Mouse (Mus musculus) forebrain, embryonic 16.5 days (tissue): ENCODE data around the gene Ank3. TPM values are rescaled to one million over a fixed set of nuclear protein-coding genes. Genes with fewer than 3 reads are reported as not detected.

Experiments
- ATAC-seq: fragments of 200-750 bp; cut with Nextera tagmentation; 2 replicates; pipeline ENCODE4 v1.8.0; 2017; ENCODE audit warnings: mild to moderate bottlenecking, moderate library complexity
- H3K27ac ChIP-seq: fragments of 300-500 bp; sonication (generic); 2 replicates; pipeline ENCODE4 v1.5.1; 2014; ENCODE audit warnings: low read length, control low read depth
- H3K27me3 ChIP-seq: fragments of 300-500 bp; sonication (generic); replicated peaks from 2 replicates; pipeline ENCODE4 v1.6.1; 2014; ENCODE audit warnings: low read length; ENCODE audit not compliant: control insufficient read depth, insufficient read depth
- H3K36me3 ChIP-seq: fragments of 300-500 bp; sonication (generic); 2 replicates; pipeline ENCODE4 v1.6.1; 2014; ENCODE audit not compliant: control insufficient read depth, insufficient read depth
- H3K4me1 ChIP-seq: fragments of 300-500 bp; sonication (generic); replicated peaks from 2 replicates; pipeline ENCODE4 v1.6.1; 2014; ENCODE audit warnings: low read length; ENCODE audit not compliant: control insufficient read depth, insufficient read depth
- H3K4me2 ChIP-seq: fragments of 300-500 bp; sonication (generic); 2 replicates; pipeline ENCODE4 v1.6.1; 2014; ENCODE audit warnings: mild to moderate bottlenecking, low read length, control low read depth
- H3K4me3 ChIP-seq: fragments of 300-500 bp; sonication (generic); replicated peaks from 2 replicates; pipeline ENCODE4 v1.5.1; 2014; ENCODE audit warnings: mild to moderate bottlenecking, low read length, control low read depth
- H3K9ac ChIP-seq: fragments of 300-500 bp; sonication (generic); replicated peaks from 2 replicates; pipeline ENCODE4 v1.6.1; 2014; ENCODE audit warnings: low read depth, low read length, control low read depth
- H3K9me3 ChIP-seq: fragments of 300-500 bp; sonication (generic); 2 replicates; pipeline ENCODE4 v1.6.1; 2016; ENCODE audit warnings: low read length; ENCODE audit not compliant: control insufficient read depth
- WGBS: fragments of 180-500 bp; shearing (Covaris S2); extraction: QIAGEN DNeasy Blood & Tissue Kit; methylation state at CpG from one replicate; pipeline ENCODE4 v1.1.7; 2014; 5-methylcytosine and 5-hydroxymethylcytosine counted together
- polyA plus RNA-seq: library from polyadenylated mRNA; unstranded; fragments of >200 nt; fragmentation: Nextera tagmentation; extraction: Ambion mirVana; gene quantifications from 2 replicates; pipeline ENCODE4 v1.2.1, GENCODE M21; 2015

Gene Ank3
- polyA plus RNA-seq, 1 experiment from 2014 or later, result 102 TPM

- Histone ChIP-seq H3K27me3 (no peaks in the 10 kb centered on the region), H3K9me3 (peaks cover 3% of the 10 kb centered on the region; the same call in 1 of the 2 replicates), H3K27ac (no peak overlapping the region), H3K9ac (no peak overlapping the region), H3K36me3 (no peaks in the 10 kb centered on the region), H3K4me1 (peaks cover 6% of the 10 kb centered on the region), H3K4me2 (no peak overlapping the region), H3K4me3 (no peak overlapping the region)
- WGBS, result 62% methylated on average over 6 of the region's 6 CpGs
- ATAC-seq, result no peak
Measured at GRCm38 (mm10) chr10:70069321-70069720, 670.7 kb downstream of the Ank3 start.

- no peak overlapping the region for H3K4me2 ChIP-seq
- H3K4me3 ChIP-seq, result no peak overlapping the region
- H3K27ac ChIP-seq, result no peak overlapping the region
- H3K9me3 ChIP-seq, result peaks cover 3% of the 10 kb centered on the region; the same call in 1 of the 2 replicates
- H3K27me3 ChIP-seq, result no peaks in the 10 kb centered on the region
- H3K9ac ChIP-seq, result no peak overlapping the region
- 84% methylated on average over 4 of the region's 4 CpGs for WGBS
- no peaks in the 10 kb centered on the region for H3K36me3 ChIP-seq
- ATAC-seq, result no peak
- peaks cover 6% of the 10 kb centered on the region for H3K4me1 ChIP-seq
Measured at GRCm38 (mm10) chr10:70071334-70071733, 672.8 kb downstream of the Ank3 start.

Other genes with a start within 250 kb of the Ank3 start
- 12.2 and 14.2 TPM in 2 replicates for gene Rhobtb1, start 247.3 kb upstream of the Ank3 start, polyA plus RNA-seq
- 1.1 TPM in 2 replicates for gene A930033H14Rik, start 185.7 kb upstream of the Ank3 start, polyA plus RNA-seq
- 154 and 191 TPM in 2 replicates for gene Cdk1, start 45.8 kb upstream of the Ank3 start, polyA plus RNA-seq